Mouse (Mus musculus): ENCODE results near the gene Cadps. TPM values are rescaled to one million over a fixed set of nuclear protein-coding genes. Genes with fewer than 3 reads are reported as not detected.

Gene Cadps
- total and polyA plus RNA-seq, 2 experiments from 2014 or later, result 33.4 to 176 TPM

DNA sequence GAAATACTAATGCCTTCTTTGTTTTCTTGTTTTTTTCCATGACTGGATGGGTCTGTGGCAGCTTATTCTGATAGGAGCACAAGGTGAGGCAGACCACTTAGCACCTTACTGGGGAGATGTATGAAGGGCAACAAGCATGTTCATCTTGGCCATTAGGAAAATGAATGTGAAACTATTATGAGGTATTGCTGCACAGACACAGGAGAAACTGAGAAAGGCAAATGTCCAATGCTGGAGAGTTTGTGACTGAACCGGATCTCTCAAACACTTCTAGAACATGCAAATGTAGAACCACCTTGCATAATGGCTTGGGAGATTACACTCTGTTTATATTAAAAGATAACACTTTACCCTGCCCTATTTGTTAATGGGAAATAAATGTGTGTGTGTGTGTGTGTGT, 54.0 kb downstream of the Cadps start:
- no peaks in the 10 kb centered on the region for H3K4me1 ChIP-seq (ENCODE audit: insufficient read depth, low read length)
- no peaks in the 10 kb centered on the region for H3K27me3 ChIP-seq (ENCODE audit: insufficient read depth, low read length)
- no peaks in the 10 kb centered on the region for H3K36me3 ChIP-seq (ENCODE audit: insufficient read depth, low read length)
- no peaks in the 10 kb centered on the region for H3K9me3 ChIP-seq (ENCODE audit: low read length)
- H3K4me3 ChIP-seq (ENCODE audit: low read length), result no peak overlapping the region
- H3K4me2 ChIP-seq (ENCODE audit: low read depth, low read length), result no peak overlapping the region
- 91% methylated on average over 1 of the region's 1 CpGs for WGBS
- no peak for TF ChIP-seq CTCF (IDR thresholded peaks at IDR 0.05; ENCODE audit: low read depth)
- DNase-seq (ENCODE audit: low spot score), result no peak
- H3K27ac ChIP-seq, result no peak overlapping the region
- ATAC-seq, result no peak
- no peak overlapping the region for H3K9ac ChIP-seq (replicated peaks; ENCODE audit: low read length)

DNA sequence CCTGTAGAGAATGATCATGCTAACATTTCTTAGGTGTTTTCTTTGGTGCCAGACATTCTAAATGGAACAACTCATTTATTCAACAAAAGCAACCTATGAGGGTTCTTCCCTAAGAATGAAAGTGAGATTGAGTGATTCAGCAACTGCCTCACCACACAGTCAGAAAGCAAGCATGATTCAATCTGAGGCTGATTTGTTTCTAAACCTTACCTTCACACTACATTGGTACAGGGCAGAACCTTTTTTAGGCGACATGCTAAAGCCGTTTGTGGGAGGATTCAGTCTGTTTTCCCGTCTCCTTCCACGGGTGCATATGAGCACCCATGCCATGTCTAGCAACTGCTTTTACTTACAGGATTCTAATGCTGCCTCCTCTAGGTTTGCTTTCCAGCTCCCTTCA, 69.6 kb downstream of the Cadps start:
- H3K36me3 ChIP-seq (ENCODE audit: insufficient read depth, low read length), result no peaks in the 10 kb centered on the region
- no peak overlapping the region for H3K27ac ChIP-seq
- DNase-seq (ENCODE audit: low spot score) (no peak), ATAC-seq (no peak)
- no peaks in the 10 kb centered on the region for H3K4me1 ChIP-seq (ENCODE audit: insufficient read depth, low read length)
- 89% methylated on average over 4 of the region's 4 CpGs for WGBS
- H3K9me3 ChIP-seq (ENCODE audit: low read length), result no peaks in the 10 kb centered on the region
- H3K9ac ChIP-seq (replicated peaks; ENCODE audit: low read length), result no peak overlapping the region
- no peak for TF ChIP-seq CTCF (IDR thresholded peaks at IDR 0.05; ENCODE audit: low read depth)
- H3K4me2 ChIP-seq (ENCODE audit: low read depth, low read length), result no peak overlapping the region
- H3K27me3 ChIP-seq (ENCODE audit: insufficient read depth, low read length), result no peaks in the 10 kb centered on the region
- no peak overlapping the region for H3K4me3 ChIP-seq (ENCODE audit: low read length)

DNA sequence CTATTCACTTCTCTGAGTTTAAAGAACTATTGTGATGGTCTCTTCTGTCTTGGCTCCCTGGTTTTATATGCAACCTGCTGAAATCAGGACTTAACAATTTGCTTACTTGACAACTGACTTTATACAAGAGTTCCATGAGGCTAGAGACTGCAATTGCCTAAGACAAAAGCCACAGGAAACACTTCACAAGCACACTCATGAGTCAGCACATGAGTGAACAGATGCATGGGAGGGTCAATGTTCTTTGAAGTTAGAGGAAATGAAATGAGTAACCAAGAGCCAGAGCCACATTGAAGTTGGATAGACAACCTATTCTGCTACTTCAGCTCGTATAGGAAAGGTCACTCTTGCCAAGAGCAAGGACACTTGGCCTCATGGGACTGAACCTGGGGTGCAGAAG, 71.1 kb downstream of the Cadps start:
- no peak for TF ChIP-seq CTCF (IDR thresholded peaks at IDR 0.05; ENCODE audit: low read depth)
- no peak for ATAC-seq

DNA sequence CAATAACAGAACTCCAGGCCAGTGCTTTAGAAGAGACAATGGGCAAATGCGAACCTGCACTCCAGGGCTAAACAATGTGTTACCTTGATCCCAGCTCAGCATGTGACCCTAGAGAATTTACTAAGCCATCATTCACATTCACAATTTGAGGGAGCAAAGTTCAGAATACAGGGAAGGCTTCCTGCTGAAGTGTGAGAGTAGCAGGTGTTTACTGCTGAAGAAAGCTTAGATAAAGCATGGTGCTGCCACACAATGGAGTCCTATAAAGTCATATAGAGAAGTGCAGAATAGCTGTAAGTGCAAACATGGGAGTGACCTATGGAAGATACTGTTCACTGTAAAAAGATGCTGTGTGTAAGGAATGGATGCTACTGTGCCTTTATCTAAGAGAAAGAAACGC, 91.9 kb downstream of the Cadps start:
- ATAC-seq (no peak), DNase-seq (ENCODE audit: low spot score) (no peak)
- Histone ChIP-seq H3K4me2 (ENCODE audit: low read depth, low read length) (no peak overlapping the region), H3K27me3 (ENCODE audit: insufficient read depth, low read length) (no peaks in the 10 kb centered on the region), H3K4me3 (ENCODE audit: low read length) (no peak overlapping the region), H3K4me1 (ENCODE audit: insufficient read depth, low read length) (no peaks in the 10 kb centered on the region), H3K36me3 (ENCODE audit: insufficient read depth, low read length) (no peaks in the 10 kb centered on the region), H3K27ac (no peak overlapping the region), H3K9ac (replicated peaks; ENCODE audit: low read length) (no peak overlapping the region), H3K9me3 (ENCODE audit: low read length) (no peaks in the 10 kb centered on the region)
- WGBS, result 80% methylated on average over 2 of the region's 2 CpGs
- no peak for TF ChIP-seq CTCF (IDR thresholded peaks at IDR 0.05; ENCODE audit: low read depth)

More for the DNA sequence above, 71.1 kb downstream of the Cadps start:
- Histone ChIP-seq H3K4me1 (ENCODE audit: insufficient read depth, low read length) (no peaks in the 10 kb centered on the region), H3K4me2 (ENCODE audit: low read depth, low read length) (no peak overlapping the region), H3K9me3 (ENCODE audit: low read length) (no peaks in the 10 kb centered on the region), H3K36me3 (ENCODE audit: insufficient read depth, low read length) (no peaks in the 10 kb centered on the region), H3K9ac (replicated peaks; ENCODE audit: low read length) (no peak overlapping the region), H3K27ac (no peak overlapping the region), H3K27me3 (ENCODE audit: insufficient read depth, low read length) (no peaks in the 10 kb centered on the region), H3K4me3 (ENCODE audit: low read length) (no peak overlapping the region)
- DNase-seq (ENCODE audit: low spot score), result no peak
- whole genome bisulfite sequencing, result 68% methylated on average over 1 of the region's 1 CpGs

DNA sequence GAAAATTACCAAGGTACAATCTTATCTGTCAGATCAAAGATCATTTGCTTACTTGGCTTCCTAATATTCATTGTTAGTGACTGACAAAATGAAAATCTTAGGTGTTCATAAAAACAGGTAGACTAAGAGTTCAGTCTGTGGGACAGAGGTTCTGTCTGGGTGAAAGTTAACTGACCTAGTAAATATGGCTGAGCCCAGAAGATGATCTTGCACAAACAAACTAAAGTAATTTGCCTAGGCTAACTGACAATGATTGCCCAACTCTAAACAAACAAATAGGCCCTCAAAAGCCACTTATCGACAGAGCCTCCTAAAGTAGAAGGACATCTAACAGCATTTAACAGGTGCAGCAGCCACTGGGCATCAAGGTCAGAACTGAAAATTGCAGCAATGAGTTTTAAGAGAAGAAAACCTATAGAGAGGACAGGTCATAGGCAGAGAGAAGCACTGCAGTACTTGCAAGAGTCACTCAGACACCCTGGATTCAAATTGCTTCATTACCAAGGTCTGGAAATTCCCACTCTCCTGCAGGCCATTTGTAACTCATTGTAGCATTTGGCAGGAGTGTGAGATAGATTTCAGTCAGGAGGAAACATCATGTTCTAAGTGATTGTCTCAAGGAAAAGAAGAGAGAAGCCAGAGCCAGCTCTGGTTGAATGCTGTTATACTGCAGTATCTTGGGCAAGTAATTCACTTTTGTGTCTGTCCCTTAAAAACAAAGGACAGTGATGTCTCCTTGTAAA, 100.3 kb downstream of the Cadps start:
- H3K9me3 ChIP-seq (ENCODE audit: low read length), result no peaks in the 10 kb centered on the region
- H3K4me3 ChIP-seq (ENCODE audit: low read length), result no peak overlapping the region
- TF ChIP-seq CTCF (IDR thresholded peaks at IDR 0.05; ENCODE audit: low read depth), result no peak
- DNase-seq (ENCODE audit: low spot score) (no peak), ATAC-seq (no peak)
- no peaks in the 10 kb centered on the region for H3K36me3 ChIP-seq (ENCODE audit: insufficient read depth, low read length)
- no peaks in the 10 kb centered on the region for H3K27me3 ChIP-seq (ENCODE audit: insufficient read depth, low read length)
- no peak overlapping the region for H3K4me2 ChIP-seq (ENCODE audit: low read depth, low read length)
- WGBS, result 95% methylated on average over 1 of the region's 1 CpGs
- H3K27ac ChIP-seq, result no peak overlapping the region
- H3K4me1 ChIP-seq (ENCODE audit: insufficient read depth, low read length), result no peaks in the 10 kb centered on the region
- no peak overlapping the region for H3K9ac ChIP-seq (replicated peaks; ENCODE audit: low read length)

DNA sequence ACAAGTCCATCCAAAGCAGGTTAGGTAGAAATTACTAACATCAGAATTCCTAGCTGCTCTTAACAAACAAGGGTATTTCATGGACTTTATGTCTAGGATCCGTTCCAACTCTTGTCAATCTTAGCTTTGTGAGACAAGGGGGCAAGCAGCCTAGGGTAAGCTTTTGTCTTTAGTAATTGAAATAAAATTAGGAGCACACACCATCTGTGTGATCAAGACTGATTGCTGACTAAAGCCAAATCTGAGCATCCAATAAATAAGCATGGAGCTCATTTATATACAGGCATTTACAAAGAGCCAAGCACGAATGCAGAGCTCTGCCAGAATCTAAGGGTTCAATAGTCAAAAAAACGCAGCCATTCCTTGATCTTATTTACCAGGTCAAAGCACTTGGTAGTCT, 104.1 kb downstream of the Cadps start:
- Histone ChIP-seq H3K9ac (replicated peaks; ENCODE audit: low read length) (no peak overlapping the region), H3K27ac (no peak overlapping the region), H3K36me3 (ENCODE audit: insufficient read depth, low read length) (no peaks in the 10 kb centered on the region), H3K4me3 (ENCODE audit: low read length) (no peak overlapping the region), H3K27me3 (ENCODE audit: insufficient read depth, low read length) (no peaks in the 10 kb centered on the region), H3K4me1 (ENCODE audit: insufficient read depth, low read length) (no peaks in the 10 kb centered on the region), H3K9me3 (ENCODE audit: low read length) (no peaks in the 10 kb centered on the region), H3K4me2 (ENCODE audit: low read depth, low read length) (no peak overlapping the region)
- ATAC-seq (no peak), DNase-seq (ENCODE audit: low spot score) (peak; percentile 27)
- TF ChIP-seq CTCF (IDR thresholded peaks at IDR 0.05; ENCODE audit: low read depth), result no peak
- WGBS, result 23% methylated on average over 3 of the region's 3 CpGs

DNA sequence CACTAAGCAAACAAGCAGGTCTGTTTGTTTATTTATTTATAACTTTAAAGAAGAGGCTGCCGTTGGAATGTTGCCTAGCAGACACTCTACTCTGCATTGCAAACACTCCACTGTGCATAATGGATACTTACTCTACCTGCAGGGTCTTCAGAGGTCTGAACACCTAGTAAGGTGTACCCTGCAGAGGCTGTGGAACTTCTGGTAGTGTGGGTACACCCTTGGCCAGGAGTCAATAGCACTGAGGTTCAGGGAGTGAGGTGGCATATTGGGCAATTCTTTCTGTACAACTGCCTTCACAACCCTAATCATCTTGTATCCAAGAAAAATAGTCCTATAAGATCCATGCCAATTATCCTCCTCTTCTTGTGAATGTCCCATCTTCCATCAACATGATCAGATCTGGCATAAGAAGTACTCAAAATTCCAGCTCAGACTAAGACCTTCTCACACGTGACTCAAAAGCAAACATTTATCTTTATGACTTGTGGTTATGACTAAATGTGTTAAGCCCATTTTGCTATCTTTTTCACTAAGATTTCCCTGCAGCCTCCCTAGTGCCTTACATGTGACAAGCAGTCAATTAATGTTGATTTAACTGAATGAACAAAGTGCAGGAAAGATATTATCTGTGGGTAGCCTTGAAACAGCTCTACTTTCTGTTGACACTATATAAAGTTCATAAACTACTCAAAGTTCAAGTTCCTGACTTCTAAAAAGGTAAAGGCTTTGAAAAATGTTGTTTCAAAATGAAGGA, 106.8 kb downstream of the Cadps start:
- H3K9me3 ChIP-seq (ENCODE audit: low read length), result no peaks in the 10 kb centered on the region
- no peaks in the 10 kb centered on the region for H3K27me3 ChIP-seq (ENCODE audit: insufficient read depth, low read length)
- no peak overlapping the region for H3K9ac ChIP-seq (replicated peaks; ENCODE audit: low read length)
- no peak overlapping the region for H3K27ac ChIP-seq
- H3K4me1 ChIP-seq (ENCODE audit: insufficient read depth, low read length), result no peaks in the 10 kb centered on the region
- no peaks in the 10 kb centered on the region for H3K36me3 ChIP-seq (ENCODE audit: insufficient read depth, low read length)
- TF ChIP-seq CTCF (IDR thresholded peaks at IDR 0.05; ENCODE audit: low read depth), result no peak
- WGBS, result 76% methylated on average over 2 of the region's 2 CpGs
- ATAC-seq, result no peak
- no peak overlapping the region for H3K4me3 ChIP-seq (ENCODE audit: low read length)
- no peak overlapping the region for H3K4me2 ChIP-seq (ENCODE audit: low read depth, low read length)
- DNase-seq (ENCODE audit: low spot score), result no peak
